Mouse (Mus musculus): ENCODE data around the gene Zbtb7b. TPM values are rescaled to one million over a fixed set of nuclear protein-coding genes. Genes with fewer than 3 reads are reported as not detected.

Gene Zbtb7b
- total RNA-seq, 2 experiments from 2014 or later = 23.4 to 24.5 TPM

DNA sequence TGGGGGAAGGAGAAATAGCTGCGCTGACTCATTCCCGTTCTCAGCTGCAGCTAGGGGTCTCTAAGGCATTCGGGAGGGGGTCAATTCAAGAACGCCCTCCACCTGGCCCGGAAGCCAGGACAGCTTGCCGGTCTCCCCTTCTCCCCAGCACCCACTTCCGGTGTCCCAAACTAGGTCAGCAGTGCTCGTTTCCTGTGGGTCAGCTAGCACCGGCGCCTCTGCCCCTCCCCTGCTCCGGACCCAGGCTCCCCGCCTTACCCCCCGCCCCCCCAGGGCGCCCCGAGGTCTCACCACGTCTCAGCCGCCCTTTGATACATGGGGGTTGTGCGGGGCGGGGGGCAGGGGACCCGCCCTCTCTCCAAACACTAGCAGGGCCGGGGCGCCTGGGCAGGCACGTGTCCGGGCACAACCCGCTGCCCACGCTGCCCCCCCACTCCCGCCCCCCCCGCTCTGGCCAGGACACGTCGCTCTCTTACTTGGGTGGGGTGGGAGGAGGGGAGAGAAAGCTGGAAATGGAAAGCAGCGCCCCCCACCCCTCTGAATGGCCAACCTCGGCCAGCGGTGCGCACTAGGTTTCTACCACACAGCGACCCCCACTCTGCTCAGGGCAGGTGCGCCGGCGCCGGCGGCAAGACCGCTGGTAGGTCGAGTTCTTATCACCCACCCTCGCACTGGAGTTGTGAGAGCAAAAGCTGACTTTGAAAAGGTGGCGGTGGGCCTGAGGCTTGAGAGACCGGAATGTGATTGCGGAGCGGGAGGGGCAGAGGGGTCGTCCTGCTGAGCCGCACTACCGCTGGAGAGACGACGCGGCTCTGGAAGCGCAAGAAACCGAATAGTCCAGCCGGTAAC is 2.7 kb downstream of the Zbtb7b start:
- DNase-seq = peak in 1 of 2 experiments; percentile 66
- intact Hi-C loops (cut with DNase I) = loop anchor here (5.0 kb wide), 1 partner anchor 45 kb away; the partner anchor contains the start of gene Pbxip1

DNA sequence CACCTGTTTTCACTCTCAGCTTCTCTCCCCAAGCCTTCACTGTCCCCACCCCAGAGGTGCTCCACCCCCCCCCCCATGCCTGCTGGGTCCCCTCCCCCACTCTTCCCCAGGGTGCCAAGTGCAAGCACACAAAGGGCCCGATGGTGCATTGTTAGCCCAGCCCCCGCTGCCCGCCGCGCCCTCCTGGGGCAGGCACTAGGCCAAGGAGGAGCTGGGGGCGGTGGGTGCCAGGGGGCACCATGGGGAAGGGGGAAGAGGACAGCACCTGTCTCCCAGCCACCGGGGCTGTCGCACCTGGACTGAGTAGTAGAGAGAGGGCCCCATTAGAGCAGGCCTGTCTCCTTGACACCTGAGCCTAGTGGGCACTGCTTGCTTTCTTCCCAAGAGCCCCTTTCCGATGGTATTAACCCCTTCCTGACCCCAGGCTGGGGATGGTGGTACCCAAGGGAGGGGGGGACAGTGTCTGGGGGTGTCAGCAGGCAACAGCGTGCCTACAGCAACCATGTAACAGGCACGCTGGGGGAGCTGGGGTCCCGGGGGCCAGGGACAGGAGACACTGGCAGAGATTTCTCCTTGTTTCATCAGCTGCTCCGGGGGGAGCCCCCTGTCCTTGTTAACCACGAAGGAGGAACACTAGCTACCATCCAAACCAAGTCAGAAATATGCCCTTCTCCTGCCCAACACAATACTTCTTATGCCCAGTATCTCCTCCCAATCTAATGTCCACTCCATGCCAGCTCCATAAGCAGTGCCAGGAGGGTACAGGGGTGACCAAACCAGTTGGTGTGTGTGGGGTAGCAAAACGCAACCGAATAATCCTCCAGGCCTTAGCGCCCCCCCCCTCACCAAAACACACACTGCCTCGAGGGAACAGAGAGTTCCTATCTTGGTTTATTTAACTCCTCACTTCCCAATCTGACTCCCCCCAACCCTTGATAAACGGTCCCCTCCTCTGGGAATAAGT is 3.6 kb downstream of the Zbtb7b start:
- intact Hi-C loops (cut with DNase I) = loop anchor here (5.0 kb wide), 1 partner anchor 46 kb away; the partner anchor contains the start of gene Pbxip1
- DNase-seq = no peak

DNA sequence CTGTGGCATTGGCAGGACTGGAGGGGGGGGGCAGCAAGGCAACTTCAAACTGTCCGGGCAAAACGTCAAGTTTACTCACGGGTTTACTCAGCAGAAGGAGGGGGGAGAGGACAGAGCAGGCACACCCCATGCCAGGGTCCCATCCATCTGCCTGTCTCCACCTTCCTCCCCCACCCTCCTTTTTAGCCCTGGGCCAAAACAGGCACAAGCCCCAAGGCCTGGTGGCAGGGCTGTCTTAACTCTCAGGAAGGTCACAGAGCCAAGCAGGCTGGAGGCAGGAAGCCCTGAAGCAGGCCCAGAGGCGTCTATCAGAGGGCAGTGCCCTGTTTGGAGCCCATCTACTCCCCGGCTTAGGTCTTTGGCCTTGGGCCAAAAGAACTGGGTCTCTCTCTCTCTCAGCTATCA is 4.5 kb downstream of the Zbtb7b start:
- no peak for DNase-seq
- intact Hi-C loops (cut with DNase I) = loop anchor here (5.0 kb wide), 1 partner anchor 47 kb away; the partner anchor contains the start of gene Pbxip1

DNA sequence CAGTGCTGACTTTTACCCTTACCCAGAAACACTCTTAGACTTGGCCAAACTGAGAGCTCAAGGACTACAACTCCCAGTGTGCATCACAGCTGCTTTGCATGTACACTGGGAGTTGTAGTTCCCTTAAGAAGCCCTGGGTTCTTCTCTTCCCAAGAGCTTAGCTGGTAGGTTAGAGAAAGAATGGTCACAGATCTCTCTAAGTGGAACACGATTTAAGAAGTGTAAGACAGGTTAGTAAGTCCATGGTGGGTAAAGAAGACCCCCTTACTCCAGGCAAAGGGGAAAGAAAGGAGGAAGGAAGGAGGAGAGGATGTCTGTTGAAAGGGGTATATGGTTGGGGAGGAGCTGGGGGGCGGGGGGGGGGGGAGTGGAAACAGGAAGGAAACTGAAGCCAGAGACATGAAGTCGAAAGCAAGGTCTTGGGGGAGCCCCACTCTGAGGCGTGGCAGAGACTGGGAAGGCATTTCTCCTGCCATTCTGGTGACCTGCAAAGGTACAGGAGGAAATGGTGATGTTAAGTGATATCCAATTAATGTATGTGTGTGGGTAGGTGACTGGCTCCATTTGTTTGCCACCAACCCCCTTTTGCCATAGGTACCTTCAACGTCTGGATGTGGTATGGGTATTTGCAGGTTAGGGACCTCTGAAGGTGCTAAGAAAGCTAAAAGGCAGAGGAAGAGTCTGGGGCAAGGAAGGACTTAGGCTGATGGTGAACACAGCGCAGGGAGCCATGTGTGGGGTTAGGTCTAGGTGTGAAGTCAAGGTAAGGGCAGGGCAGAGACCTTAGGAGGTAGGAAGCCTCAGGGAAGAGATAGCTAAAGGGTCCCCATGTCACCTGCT is 5.5 kb downstream of the Zbtb7b start:
- no peak for DNase-seq
- intact Hi-C loops (cut with DNase I) = no loop called here

DNA sequence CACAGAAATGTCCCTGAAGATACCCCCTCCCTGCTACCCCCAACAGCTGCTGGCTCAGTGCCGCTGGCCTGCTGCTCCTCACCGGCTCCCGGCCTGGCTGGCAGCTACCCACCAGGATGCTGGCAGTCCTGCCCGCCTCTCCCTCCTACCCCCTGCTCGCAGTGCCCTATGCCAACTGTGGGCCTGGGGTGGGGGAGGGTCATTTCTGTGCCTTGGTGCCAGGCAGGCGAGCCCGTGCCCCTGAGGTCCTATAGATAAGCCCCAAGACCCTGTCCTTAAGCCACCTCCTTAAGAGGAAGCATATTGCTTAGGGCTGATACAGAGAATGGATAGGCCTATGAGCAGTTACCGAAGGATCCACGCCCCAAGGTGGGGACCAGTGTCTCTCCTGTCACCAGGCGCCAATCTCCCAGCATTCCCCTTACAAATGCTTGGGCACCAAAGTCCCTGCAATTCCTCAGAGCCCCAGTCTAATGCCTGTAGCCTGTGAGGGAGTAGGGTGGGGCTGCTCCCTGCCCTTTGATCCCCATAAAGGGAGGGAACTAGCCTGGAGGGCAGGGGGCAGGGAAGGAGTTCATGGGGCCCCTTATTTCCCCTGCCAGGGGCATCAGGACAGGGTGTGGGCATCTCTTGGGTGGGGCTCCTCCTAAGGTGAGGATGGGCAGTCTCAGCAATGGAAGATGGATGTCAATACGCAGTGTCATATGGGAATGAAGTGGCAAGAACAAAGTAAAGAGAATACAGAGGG is 6.3 kb downstream of the Zbtb7b start:
- intact Hi-C loops (cut with DNase I) = no loop called here
- DNase-seq = peak; percentile 52 to 66

DNA sequence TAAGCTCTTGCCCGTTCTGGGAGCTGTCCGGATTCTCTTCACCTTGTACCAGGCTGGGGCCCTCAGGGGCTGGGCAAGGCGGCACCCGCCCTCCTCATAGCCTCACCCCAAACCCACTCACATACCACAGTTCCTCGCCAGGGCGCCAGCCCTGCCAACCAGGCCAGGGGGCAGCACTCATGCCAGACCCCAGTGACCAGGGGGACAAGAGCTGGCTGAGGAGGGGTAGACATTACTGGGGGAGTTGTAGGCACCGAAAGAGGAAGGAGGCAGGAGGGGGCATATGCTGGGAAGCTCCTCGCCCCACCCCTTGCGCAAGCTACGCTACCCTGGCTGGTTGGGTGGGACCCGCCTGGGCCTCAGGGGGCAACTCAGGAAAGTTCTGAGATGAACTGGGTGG is 6.9 kb downstream of the Zbtb7b start:
- no peak for DNase-seq
- intact Hi-C loops (cut with DNase I) = no loop called here

DNA sequence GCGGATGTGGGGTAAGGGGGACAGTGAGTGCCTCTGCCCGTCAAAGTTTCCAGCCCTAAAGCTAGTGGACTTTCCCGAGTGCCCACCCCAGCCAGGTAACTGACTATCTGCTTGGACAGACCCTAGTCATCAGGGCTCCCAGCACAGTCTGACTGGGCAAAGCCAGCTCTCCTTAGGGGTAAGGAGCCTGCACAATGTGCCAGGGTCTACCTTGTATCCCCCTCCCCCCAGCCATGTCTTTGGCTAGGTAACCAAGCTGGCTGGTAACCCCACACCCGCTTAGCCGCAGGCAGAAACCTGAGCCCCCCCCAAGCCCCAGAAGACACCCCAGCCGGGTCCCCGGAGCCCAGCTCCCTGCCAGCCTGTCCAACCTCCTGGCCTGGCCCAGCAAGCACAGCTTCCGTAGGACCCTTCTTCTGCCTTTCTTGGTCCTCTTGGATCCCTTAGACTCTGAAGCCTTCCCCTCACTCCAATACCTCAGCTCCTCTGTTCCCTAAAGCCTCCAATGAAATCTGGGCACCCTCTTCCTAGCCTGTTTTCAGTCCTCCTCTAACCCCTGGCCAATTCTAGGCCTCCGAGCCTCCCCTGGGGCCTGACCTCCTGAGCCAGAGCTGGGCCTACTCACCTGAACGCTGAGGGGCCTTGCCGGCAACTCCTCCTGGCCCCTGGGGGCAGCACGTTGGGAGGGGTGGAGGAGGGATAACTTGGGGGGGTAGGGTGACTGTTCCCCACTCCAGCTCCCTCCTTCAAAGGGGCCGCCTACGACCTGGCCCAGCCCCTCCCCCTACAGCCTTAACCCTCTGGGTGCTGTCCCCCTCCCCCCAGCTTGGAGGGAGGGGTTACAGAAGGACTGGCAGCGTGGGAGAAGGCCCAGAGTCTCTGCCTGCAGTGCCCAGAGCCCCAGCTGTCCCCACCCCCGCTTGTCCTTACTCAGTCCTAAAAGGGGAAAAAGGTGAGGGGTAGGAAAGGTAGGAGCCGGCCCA is 7.8 kb downstream of the Zbtb7b start:
- intact Hi-C loops (cut with DNase I) = no loop called here
- no peak for DNase-seq

DNA sequence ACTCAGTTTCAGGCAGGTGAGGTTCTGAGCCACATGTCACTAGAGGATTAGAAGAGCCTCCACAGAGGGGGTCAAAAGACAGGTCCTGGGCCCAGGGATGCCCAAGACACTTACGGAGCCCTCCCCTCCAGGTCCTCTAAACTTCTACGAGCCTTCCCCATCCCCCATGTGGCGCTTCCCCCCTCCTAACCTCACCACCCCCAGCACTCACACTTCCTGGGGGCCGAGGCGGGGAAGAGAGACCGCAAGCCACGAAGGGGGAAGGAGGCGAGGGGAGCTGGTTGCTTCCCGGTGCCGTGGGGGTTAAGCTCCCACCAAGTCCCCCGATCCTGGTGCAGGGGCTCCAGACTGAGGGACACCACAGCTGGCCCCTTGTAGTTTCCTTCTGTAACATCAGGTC is 9.1 kb downstream of the Zbtb7b start:
- no peak for DNase-seq
- intact Hi-C loops (cut with DNase I) = no loop called here

DNA sequence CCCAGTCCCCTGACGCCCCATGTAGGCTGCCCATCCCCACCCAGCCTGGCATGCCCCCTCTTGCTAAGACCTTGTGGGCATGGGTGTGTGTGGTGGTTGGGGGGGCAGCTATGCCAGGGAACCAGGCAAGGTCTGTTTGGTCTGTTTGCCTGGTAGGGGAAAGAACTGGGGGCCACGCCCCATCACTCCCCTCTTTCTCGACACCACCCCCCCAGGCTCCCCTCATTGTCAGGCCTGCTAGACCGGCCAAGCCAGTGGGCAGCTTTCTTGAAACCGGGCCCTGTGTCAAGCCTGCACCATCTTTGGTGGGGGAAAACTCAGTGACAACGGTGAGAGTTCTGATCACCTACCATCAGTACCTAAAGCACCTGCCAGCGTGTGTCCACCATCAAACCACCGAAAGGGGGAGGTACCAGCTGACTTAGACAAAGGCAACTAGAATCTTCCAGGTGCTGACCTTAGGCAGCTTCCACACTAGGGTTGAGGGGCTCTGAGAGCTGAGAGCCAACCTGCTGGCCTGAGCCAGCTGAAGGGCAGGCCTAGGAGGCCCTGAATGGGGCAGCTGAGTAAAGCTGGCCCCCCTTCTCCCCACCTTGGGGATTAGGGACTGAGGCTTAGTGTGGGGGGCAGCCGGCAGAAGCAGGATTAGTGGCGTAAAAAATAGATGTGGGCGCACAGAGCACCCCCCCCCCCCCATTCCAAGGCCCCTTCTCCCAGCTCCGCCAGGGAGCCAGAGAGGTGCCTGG is 10.1 kb downstream of the Zbtb7b start:
- DNase-seq = no peak
- intact Hi-C loops (cut with DNase I) = no loop called here

DNA sequence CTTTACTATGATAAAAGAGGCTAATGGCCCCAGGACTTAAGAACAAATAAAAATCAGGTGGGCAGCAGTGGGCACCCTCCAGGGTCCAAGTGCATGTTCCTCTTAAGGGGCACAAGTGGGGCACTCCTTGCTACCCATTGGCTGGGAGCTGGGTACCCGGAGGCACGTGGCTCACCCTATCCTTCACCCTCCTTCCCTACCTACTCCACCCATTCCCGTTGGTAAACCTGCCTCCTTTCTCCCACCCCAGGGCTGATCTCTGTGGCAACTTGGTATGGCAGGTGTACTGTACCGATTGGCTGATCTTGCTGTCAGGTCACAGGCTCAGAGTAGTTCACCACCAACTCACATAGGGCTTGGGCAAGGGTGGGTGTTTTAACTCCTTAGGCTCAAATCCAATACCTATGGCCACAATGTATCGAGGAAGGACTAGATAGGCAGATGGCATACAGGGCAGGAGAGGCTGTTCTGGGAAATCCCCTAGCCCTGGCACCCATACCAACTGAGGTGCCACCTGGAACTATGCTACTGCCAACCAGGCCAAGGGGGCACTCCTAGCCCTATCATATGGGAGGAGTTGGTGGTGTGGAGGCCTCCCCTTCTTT is 10.8 kb downstream of the Zbtb7b start:
- intact Hi-C loops (cut with DNase I) = no loop called here
- no peak for DNase-seq

DNA sequence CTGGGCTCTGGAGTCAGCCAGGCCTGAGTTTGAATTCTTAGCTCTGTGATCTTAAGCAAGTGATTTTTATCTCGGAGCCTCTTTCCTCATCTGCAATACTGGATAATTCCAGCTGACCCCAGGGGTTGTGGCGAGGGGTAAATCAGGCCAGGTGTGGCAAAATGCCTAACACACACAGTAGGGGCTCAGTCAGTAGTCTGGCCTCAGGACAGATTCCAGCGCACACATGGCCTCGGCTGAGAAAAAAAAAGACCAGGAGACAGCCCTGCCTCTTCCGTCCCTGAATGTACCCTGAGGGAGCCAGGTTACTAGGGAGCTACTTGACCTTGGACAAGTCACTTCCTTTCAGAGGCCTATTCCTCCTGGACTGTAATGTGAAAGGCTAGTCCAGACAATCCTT is 11.6 kb downstream of the Zbtb7b start:
- no peak for DNase-seq
- intact Hi-C loops (cut with DNase I) = no loop called here

DNA sequence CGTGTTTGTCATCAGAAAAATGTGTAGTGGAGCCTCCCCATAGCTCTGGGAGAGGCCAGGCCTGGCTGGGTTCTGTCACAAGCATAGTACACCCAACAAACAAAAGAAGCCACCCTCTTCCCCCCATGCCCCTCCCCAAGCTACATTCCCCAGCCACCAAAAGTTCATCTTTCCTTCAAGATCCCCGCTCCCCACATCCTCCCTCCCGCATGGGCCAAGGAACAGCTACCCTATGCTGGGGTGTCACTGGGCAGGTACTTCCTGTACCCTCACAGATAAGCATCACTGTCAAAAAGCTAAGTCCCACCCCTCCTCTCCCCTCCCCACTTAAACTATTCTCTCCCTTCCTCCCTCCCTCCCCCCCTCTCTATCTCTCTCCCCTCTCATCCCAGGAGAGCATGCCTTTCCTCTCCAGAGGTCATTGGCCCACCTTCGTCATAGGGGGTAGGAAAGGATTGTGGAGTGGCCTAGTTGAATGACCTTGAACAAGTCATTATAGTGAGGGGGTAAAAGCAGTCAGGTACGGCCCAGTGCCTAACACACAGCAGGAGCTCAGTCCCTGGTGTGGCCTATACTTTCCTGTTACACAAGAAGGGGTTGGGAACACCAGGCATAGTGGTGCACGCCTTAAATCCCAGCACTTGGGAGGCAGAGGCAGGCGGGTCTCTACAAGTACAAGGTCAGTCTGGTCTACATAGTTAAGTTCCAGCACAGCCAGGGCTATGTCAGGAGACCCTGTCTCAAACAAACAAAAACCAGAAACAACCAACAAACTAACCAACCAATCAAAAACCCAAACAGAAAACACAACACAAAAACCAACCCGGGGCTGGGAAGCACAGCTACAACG is 12.3 kb downstream of the Zbtb7b start:
- DNase-seq = no peak
- intact Hi-C loops (cut with DNase I) = no loop called here

DNA sequence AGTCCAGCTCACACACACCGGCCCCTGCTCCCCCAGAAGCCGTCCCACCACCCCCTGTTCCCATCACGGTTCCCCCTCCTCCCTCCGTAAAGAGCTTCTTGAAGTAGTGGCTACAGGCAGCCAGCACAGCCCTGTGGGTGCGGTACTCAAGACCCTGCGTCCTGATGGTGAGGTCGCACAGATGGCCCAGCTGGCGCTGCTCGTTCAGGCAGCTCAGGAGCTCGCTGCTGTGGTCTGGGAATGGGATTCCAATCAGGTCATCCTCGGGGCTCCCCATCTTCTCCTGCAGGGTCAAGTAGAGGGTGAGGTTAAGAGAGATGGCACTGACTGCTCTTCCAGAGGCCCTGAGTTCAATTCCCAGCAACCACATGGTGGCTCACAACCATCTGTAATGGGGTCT is 13.3 kb downstream of the Zbtb7b start:
- intact Hi-C loops (cut with DNase I) = no loop called here
- DNase-seq = no peak

DNA sequence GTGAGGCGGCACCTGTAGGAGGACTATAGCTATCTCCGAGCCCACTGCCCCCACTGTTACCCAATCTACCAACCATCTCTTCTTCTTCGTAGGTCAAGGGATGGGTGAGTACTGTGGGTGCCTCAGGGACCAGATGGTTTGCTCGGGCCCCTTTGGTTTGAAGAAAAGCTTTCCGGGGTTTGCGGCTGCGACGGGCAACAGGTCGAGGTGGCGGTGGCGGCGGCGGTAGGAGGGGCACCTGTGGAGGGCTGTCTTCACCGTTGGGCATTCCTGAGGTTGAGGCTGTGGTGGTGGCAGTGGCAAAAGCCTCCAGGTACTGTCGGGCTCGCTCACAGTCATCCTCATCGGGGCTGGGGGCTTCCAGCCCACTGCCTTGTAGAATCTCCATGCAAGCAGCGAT is 13.9 kb downstream of the Zbtb7b start:
- intact Hi-C loops (cut with DNase I) = no loop called here
- no peak for DNase-seq

DNA sequence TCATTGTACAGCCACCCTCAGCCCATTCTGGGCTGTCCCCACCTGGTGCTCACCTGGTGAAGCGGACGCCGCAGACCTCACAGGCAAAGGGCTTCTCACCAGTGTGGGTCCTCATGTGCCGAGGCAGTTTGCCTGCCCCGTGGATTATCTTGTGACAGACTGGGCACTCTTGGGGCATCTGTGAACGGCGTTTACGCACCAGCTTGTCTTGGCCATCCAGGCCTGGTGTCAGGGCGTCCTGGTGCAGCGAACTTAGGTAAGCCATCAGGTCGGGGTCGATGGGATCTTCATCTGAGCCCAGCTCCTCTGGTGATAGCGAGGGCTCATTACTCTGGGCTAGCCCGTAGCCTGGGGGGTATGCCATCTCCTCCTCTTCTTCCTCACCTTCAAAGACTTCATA is 14.3 kb downstream of the Zbtb7b start:
- no peak for DNase-seq

DNA sequence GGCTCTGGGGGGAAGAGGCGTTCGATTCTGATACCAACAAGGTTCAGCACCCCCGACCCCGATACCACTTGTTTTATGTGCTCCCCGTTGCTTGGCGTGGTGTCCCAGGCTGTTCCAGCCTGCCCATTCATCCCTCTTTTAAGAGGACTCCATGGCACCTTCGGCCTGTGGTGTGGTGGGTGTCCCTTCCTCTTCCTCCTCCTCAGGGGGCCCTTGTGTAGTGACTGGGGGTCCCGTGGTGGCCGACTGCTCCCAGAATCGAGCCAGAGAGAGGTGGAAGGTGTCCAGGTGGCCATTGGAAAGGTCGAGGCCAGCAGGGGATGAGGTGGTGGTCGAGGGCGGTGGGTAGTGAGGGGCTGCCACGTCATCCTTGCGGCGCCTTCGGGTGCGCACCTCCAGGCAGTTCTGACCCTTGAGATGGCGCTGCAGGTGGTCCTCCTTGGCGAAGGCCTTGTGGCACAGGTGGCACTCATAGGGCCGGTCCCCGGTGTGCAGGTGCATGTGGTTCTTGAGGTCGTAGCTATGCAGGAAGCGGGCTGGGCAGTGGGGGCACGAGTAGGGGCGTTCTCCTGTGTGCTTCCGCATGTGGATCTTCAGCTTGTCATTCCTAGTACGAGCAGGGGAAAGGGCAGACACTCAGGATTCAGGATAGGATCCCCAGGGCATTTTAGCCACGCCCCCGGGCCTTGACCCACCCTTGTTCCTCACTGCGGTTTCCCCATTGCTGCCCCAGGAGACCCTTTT is 15.0 kb downstream of the Zbtb7b start:
- DNase-seq = no peak
- intact Hi-C loops (cut with DNase I) = loop anchor here (5.0 kb wide), 1 partner anchor 108 kb away; no protein-coding TSS in a partner anchor

More for the DNA sequence above, 14.3 kb downstream of the Zbtb7b start:
- intact Hi-C loops (cut with DNase I) = no loop called here

Measured in gastrocnemius, postnatal 36 days (tissue).